Mouse (Mus musculus) lung, postnatal 0 days (tissue): ENCODE measurements around the gene Tmem87b. TPM values are rescaled to one million over a fixed set of nuclear protein-coding genes. Genes with fewer than 3 reads are reported as not detected.

Source experiments
- ATAC-seq: fragments of 200-750 bp; cut with Nextera tagmentation; 2 replicates; pipeline ENCODE4 v1.8.0; 2017; ENCODE audit warnings: moderate library complexity
- DNase-seq: peaks from one replicate; pipeline ENCODE4 v3.0.0-alpha.2; 2016; ENCODE audit warnings: low spot score
- H3K27ac ChIP-seq: fragments of 300-500 bp; sonication (generic); 2 replicates; pipeline ENCODE4 v1.5.1; 2014; ENCODE audit warnings: antibody characterized with exemption, mild to moderate bottlenecking, low read length, mixed read lengths
- H3K27me3 ChIP-seq: fragments of 300-500 bp; sonication (generic); replicated peaks from 2 replicates; pipeline ENCODE4 v1.6.1; 2014; ENCODE audit warnings: low read length, mixed read lengths; ENCODE audit not compliant: insufficient read depth
- H3K36me3 ChIP-seq: fragments of 300-500 bp; sonication (generic); 2 replicates; pipeline ENCODE4 v1.6.1; 2014; ENCODE audit warnings: low read length, mixed read lengths; ENCODE audit not compliant: insufficient read depth
- H3K4me1 ChIP-seq: fragments of 300-500 bp; sonication (generic); 2 replicates; pipeline ENCODE4 v1.6.1; 2014; ENCODE audit warnings: antibody characterized with exemption, low read depth, low read length, mixed read lengths; ENCODE audit not compliant: insufficient read depth
- H3K4me2 ChIP-seq: fragments of 300-500 bp; sonication (generic); replicated peaks from 2 replicates; pipeline ENCODE4 v1.6.1; 2014; ENCODE audit warnings: low read depth, mild to moderate bottlenecking, low read length, moderate library complexity, mixed read lengths
- H3K4me3 ChIP-seq: fragments of 300-500 bp; sonication (generic); 2 replicates; pipeline ENCODE4 v1.5.1; 2014; ENCODE audit warnings: low read depth, low read length
- H3K9ac ChIP-seq: fragments of 300-500 bp; sonication (generic); replicated peaks from 2 replicates; pipeline ENCODE4 v1.6.1; 2014; ENCODE audit warnings: low read depth, mild to moderate bottlenecking
- H3K9me3 ChIP-seq: fragments of 300-500 bp; sonication (generic); 2 replicates; pipeline ENCODE4 v1.6.1; 2016; ENCODE audit warnings: low read length, mixed read lengths
- CTCF ChIP-seq: IDR thresholded peaks from 2 replicates; pipeline ENCODE4 v1.5.1; 2016; ENCODE audit warnings: antibody characterized with exemption, mild to moderate bottlenecking
- EP300 ChIP-seq: IDR thresholded peaks from 2 replicates; pipeline ENCODE4 v1.6.1; 2016; ENCODE audit warnings: antibody characterized with exemption, mild to moderate bottlenecking, control low read depth
- WGBS: fragments of 180-500 bp; shearing (Covaris S2); extraction: QIAGEN DNeasy Blood & Tissue Kit; methylation state at CpG from one replicate; pipeline ENCODE4 v1.1.7; 2014; 5-methylcytosine and 5-hydroxymethylcytosine counted together
- polyA plus RNA-seq: library from polyadenylated mRNA; unstranded; fragments of >200 nt; fragmentation: Nextera tagmentation; extraction: Ambion mirVana; gene quantifications from 2 replicates; pipeline ENCODE4 v1.2.1, GENCODE M21; 2015

Gene Tmem87b
- polyA plus RNA-seq, 1 experiment from 2014 or later: 40.0 TPM

- no peaks in the 10 kb centered on the region for H3K27me3 ChIP-seq
- H3K27ac ChIP-seq: no peak overlapping the region
- H3K4me3 ChIP-seq: no peak overlapping the region
- ATAC-seq: no peak
- peaks cover 20% of the 10 kb centered on the region; the same call in 1 of the 2 replicates for H3K36me3 ChIP-seq
- no peak for DNase-seq
- H3K4me2 ChIP-seq: no peak overlapping the region
- H3K9me3 ChIP-seq: no peaks in the 10 kb centered on the region
- H3K9ac ChIP-seq: no peak overlapping the region
- TF ChIP-seq EP300 (no peak), CTCF (no peak)
- WGBS: 88% methylated on average over 2 of the region's 2 CpGs
- no peaks in the 10 kb centered on the region for H3K4me1 ChIP-seq
Measured at GRCm38 (mm10) chr2:128850036-128850435, 32.1 kb downstream of the Tmem87b start.

GRCm38 (mm10) chr2:128856673-128857072, 38.8 kb downstream of the Tmem87b start:
- H3K27me3 ChIP-seq: no peaks in the 10 kb centered on the region
- ATAC-seq: no peak
- H3K27ac ChIP-seq: no peak overlapping the region
- H3K4me2 ChIP-seq: no peak overlapping the region
- no peak for DNase-seq
- no peak overlapping the region for H3K9ac ChIP-seq
- TF ChIP-seq CTCF: no peak; the same call in 1 of the 2 replicates
- no peak for TF ChIP-seq EP300
- WGBS: 67% methylated on average over 1 of the region's 1 CpGs
- H3K36me3 ChIP-seq: peaks cover 3% of the 10 kb centered on the region; the same call in 1 of the 2 replicates
- H3K4me3 ChIP-seq: no peak overlapping the region
- H3K4me1 ChIP-seq: peaks cover 7% of the 10 kb centered on the region; the same call in 1 of the 2 replicates
- no peaks in the 10 kb centered on the region for H3K9me3 ChIP-seq

- Histone ChIP-seq H3K27me3 (no peaks in the 10 kb centered on the region), H3K4me1 (peaks cover 7% of the 10 kb centered on the region; the same call in 1 of the 2 replicates), H3K27ac (no peak overlapping the region), H3K9me3 (no peaks in the 10 kb centered on the region), H3K9ac (no peak overlapping the region), H3K4me2 (no peak overlapping the region), H3K36me3 (no peaks in the 10 kb centered on the region), H3K4me3 (no peak overlapping the region)
- no peak for ATAC-seq
- TF ChIP-seq EP300 (no peak), CTCF (no peak)
- DNase-seq: no peak
- WGBS: 86% methylated on average over 6 of the region's 6 CpGs
Measured at GRCm38 (mm10) chr2:128858962-128859361, 41.0 kb downstream of the Tmem87b start.

- WGBS: 23% methylated on average over 3 of the region's 3 CpGs
- Histone ChIP-seq H3K27ac (no peak overlapping the region), H3K27me3 (no peaks in the 10 kb centered on the region; the same call in 1 of the 2 replicates), H3K4me3 (no peak overlapping the region), H3K9ac (no peak overlapping the region), H3K4me2 (no peak overlapping the region), H3K4me1 (peaks cover 7% of the 10 kb centered on the region; the same call in 1 of the 2 replicates), H3K36me3 (no peaks in the 10 kb centered on the region), H3K9me3 (no peaks in the 10 kb centered on the region)
- peak; percentile 63 for DNase-seq
- TF ChIP-seq CTCF: no peak
- TF ChIP-seq EP300: no peak
- peak; percentile 38; the same call in 1 of the 2 replicates for ATAC-seq
Measured at GRCm38 (mm10) chr2:128859861-128860260, 41.9 kb downstream of the Tmem87b start.

GRCm38 (mm10) chr2:128862636-128863035, 44.7 kb downstream of the Tmem87b start, which contains the start of gene Fbln7:
Fbln7 (plus strand) TSS chr2:128862981.
- Histone ChIP-seq H3K36me3 (no peaks in the 10 kb centered on the region), H3K9me3 (no peaks in the 10 kb centered on the region), H3K9ac (no peak within 1 kb of the TSS), H3K27me3 (peaks cover 4% of the 10 kb centered on the region; the same call in 1 of the 2 replicates), H3K4me1 (peaks cover 7% of the 10 kb centered on the region; the same call in 1 of the 2 replicates), H3K4me2 (peak within 1 kb of the TSS; percentile 83), H3K4me3 (peak within 1 kb of the TSS; percentile 40), H3K27ac (no peak within 1 kb of the TSS)
- 92% methylated on average over 9 of the region's 9 CpGs for WGBS
- TF ChIP-seq EP300 (no peak), CTCF (no peak)
- ATAC-seq: no peak
- no peak for DNase-seq

GRCm38 (mm10) chr2:128863777-128864331, 45.9 kb downstream of the Tmem87b start:
- TF ChIP-seq CTCF: peak; percentile 53
- TF ChIP-seq EP300: no peak
- Histone ChIP-seq H3K9ac (0 out of 2 replicates have a peak overlapping the region, but pooled peaks have one; percentile 8), H3K4me1 (peaks cover 7% of the 10 kb centered on the region; the same call in 1 of the 2 replicates), H3K4me3 (peak overlapping the region; percentile 40), H3K27ac (no peak overlapping the region), H3K4me2 (peak overlapping the region; percentile 83), H3K36me3 (no peaks in the 10 kb centered on the region), H3K27me3 (peaks cover 4% of the 10 kb centered on the region; the same call in 1 of the 2 replicates), H3K9me3 (no peaks in the 10 kb centered on the region)
- DNase-seq (peak; percentile 74), ATAC-seq (peak; percentile 91)
- WGBS: under 1% methylated on average over 30 of the region's 38 CpGs
